In genomic region chr2:92658293-92659150, GRCm38 (mm10) we compare ENCODE assay signal across 14 mouse cellular contexts.
"Had no signal": no experiment of that assay in that cellular context is flagged by ENCODE, and none has a peak within 500 bp of the region (broad histone marks: within the 10 kb centered on the region; RNA-seq: fewer than 3 reads in every experiment).

No protein-coding gene starts in this region.

- H3K4me1 ChIP-seq: limb, embryonic 12.5 days; liver, embryonic 13.5 days; lung, embryonic 15.5 days had no signal

- H3K36me3 ChIP-seq: limb, embryonic 12.5 days; liver, embryonic 13.5 days; lung, embryonic 15.5 days had no signal

- H3K9me3 ChIP-seq: lung, embryonic 15.5 days had no signal

- H3K9ac ChIP-seq: limb, embryonic 12.5 days; liver, embryonic 13.5 days; liver, postnatal 0 days; lung, embryonic 15.5 days had no signal

- H3K4me2 ChIP-seq: limb, embryonic 12.5 days; liver, embryonic 13.5 days; lung, embryonic 15.5 days had no signal

- H3K27ac ChIP-seq: kidney, postnatal 0 days; limb, embryonic 12.5 days; liver, embryonic 13.5 days; lung, embryonic 15.5 days; stomach, postnatal 0 days had no signal

- ATAC-seq: liver, postnatal 0 days had no signal

- H3K27me3 ChIP-seq: limb, embryonic 12.5 days; liver, embryonic 13.5 days; lung, embryonic 15.5 days had no signal

- DNase-seq: kidney, adult 11 months; kidney, adult 9 months; kidney, postnatal 36 days; layer of hippocampus, adult 9-11 months; layer of hippocampus, postnatal 36 days; liver; liver, embryonic 13.5 days; liver, postnatal 0 days; right cerebral cortex, postnatal 14 days; thymus, postnatal 4 days had no signal

- H3K4me3 ChIP-seq: limb, embryonic 12.5 days; liver, embryonic 13.5 days; lung, embryonic 15.5 days had no signal
